Mouse (Mus musculus) liver, postnatal 0 days (tissue): Measurements from ENCODE around the gene Ifitm1. TPM values are rescaled to one million over a fixed set of nuclear protein-coding genes. Genes with fewer than 3 reads are reported as not detected.

Experiments
- ATAC-seq: fragments of 200-750 bp; cut with Nextera tagmentation; 2 replicates; pipeline ENCODE4 v1.8.0; 2017; ENCODE audit warnings: mild to moderate bottlenecking, moderate library complexity
- DNase-seq: peaks from one replicate; pipeline ENCODE4 v3.0.0-alpha.2; 2016
- H3K27ac ChIP-seq: fragments of 300-500 bp; sonication (generic); 2 replicates; pipeline ENCODE4 v1.5.1; 2014; ENCODE audit warnings: antibody characterized with exemption, moderate library complexity, mild to moderate bottlenecking, low read depth
- H3K27me3 ChIP-seq: fragments of 300-500 bp; sonication (generic); 2 replicates; pipeline ENCODE4 v1.6.1; 2014; ENCODE audit warnings: low read length, control low read depth, mixed read lengths; ENCODE audit not compliant: insufficient read depth
- H3K36me3 ChIP-seq: fragments of 300-500 bp; sonication (generic); replicated peaks from 2 replicates; pipeline ENCODE4 v1.6.1; 2014; ENCODE audit warnings: mild to moderate bottlenecking, control low read depth, low read length, moderate library complexity, mixed read lengths; ENCODE audit not compliant: insufficient read depth
- H3K4me1 ChIP-seq: fragments of 300-500 bp; sonication (generic); 2 replicates; pipeline ENCODE4 v1.6.1; 2014; ENCODE audit warnings: antibody characterized with exemption, mild to moderate bottlenecking, control low read depth; ENCODE audit not compliant: insufficient read depth
- H3K4me2 ChIP-seq: fragments of 300-500 bp; sonication (generic); 2 replicates; pipeline ENCODE4 v1.6.1; 2014; ENCODE audit warnings: low read depth, mild to moderate bottlenecking, low read length, moderate library complexity, mixed read lengths
- H3K4me3 ChIP-seq: fragments of 300-500 bp; sonication (generic); 2 replicates; pipeline ENCODE4 v1.5.1; 2014; ENCODE audit warnings: low read depth, low read length
- H3K9ac ChIP-seq: fragments of 300-500 bp; sonication (generic); replicated peaks from 2 replicates; pipeline ENCODE4 v1.6.1; 2014; ENCODE audit warnings: mild to moderate bottlenecking, moderate library complexity
- H3K9me3 ChIP-seq: fragments of 300-500 bp; sonication (generic); 2 replicates; pipeline ENCODE4 v1.6.1; 2016; ENCODE audit warnings: mild to moderate bottlenecking, control low read depth, low read length, mixed read lengths
- CTCF ChIP-seq: sonication (generic); IDR thresholded peaks from 2 replicates; pipeline ENCODE4 v1.5.1; 2016; ENCODE audit warnings: antibody characterized with exemption, low read depth
- EP300 ChIP-seq: IDR thresholded peaks from 2 replicates; pipeline ENCODE4 v1.6.1; 2016; ENCODE audit warnings: antibody characterized with exemption, low read depth, mild to moderate bottlenecking
- WGBS: fragments of 180-500 bp; shearing (Covaris S2); extraction: QIAGEN DNeasy Blood & Tissue Kit; methylation state at CpG from one replicate; pipeline ENCODE4 v1.1.7; 2014; ENCODE audit not compliant: insufficient replicate concordance; 5-methylcytosine and 5-hydroxymethylcytosine counted together
- polyA plus RNA-seq: library from polyadenylated mRNA; unstranded; fragments of >200 nt; fragmentation: Nextera tagmentation; extraction: Ambion mirVana; gene quantifications from 2 replicates; pipeline ENCODE4 v1.2.1, GENCODE M21; 2015

Gene Ifitm1
- polyA plus RNA-seq, 1 experiment from 2014 or later, result 38.6 TPM

- Histone ChIP-seq H3K9me3 (no peaks in the 10 kb centered on the region), H3K4me2 (peak overlapping the region; percentile 59), H3K4me3 (no peak overlapping the region), H3K4me1 (peaks cover 11% of the 10 kb centered on the region), H3K36me3 (peaks cover 2% of the 10 kb centered on the region), H3K27ac (no peak overlapping the region), H3K27me3 (peaks cover 27% of the 10 kb centered on the region), H3K9ac (no peak overlapping the region)
- TF ChIP-seq EP300 (no peak), CTCF (no peak)
- 26% methylated on average over 30 of the region's 30 CpGs for WGBS
- DNase-seq (no peak), ATAC-seq (no peak)
Observed at GRCm38 (mm10) chr7:140923070-140923775, 43.8 kb upstream of the Ifitm1 start.

- Histone ChIP-seq H3K27me3 (peaks cover 18% of the 10 kb centered on the region), H3K4me1 (peaks cover 5% of the 10 kb centered on the region), H3K36me3 (peaks cover 11% of the 10 kb centered on the region; the same call in 1 of the 2 replicates), H3K9ac (no peak overlapping the region), H3K4me3 (no peak overlapping the region), H3K4me2 (no peak overlapping the region), H3K9me3 (no peaks in the 10 kb centered on the region), H3K27ac (no peak overlapping the region)
- DNase-seq (no peak), ATAC-seq (no peak; the same call in 1 of the 2 replicates)
- TF ChIP-seq CTCF, result no peak
- TF ChIP-seq EP300, result no peak
- 70% methylated on average over 6 of the region's 6 CpGs for WGBS
Observed at GRCm38 (mm10) chr7:140927181-140927580, 39.8 kb upstream of the Ifitm1 start.

GRCm38 (mm10) chr7:140938436-140938835 is 28.6 kb upstream of the Ifitm1 start:
- Histone ChIP-seq H3K27ac (no peak overlapping the region), H3K9me3 (no peaks in the 10 kb centered on the region), H3K36me3 (no peaks in the 10 kb centered on the region), H3K4me2 (no peak overlapping the region), H3K4me3 (no peak overlapping the region), H3K9ac (no peak overlapping the region), H3K27me3 (no peaks in the 10 kb centered on the region), H3K4me1 (peaks cover 22% of the 10 kb centered on the region)
- TF ChIP-seq EP300 (no peak), CTCF (peak; percentile 61)
- no peak for ATAC-seq
- WGBS, result 48% methylated on average over 3 of the region's 3 CpGs
- DNase-seq, result no peak

GRCm38 (mm10) chr7:140938896-140939295 is 28.1 kb upstream of the Ifitm1 start:
- H3K4me2 ChIP-seq, result no peak overlapping the region
- no peaks in the 10 kb centered on the region for H3K36me3 ChIP-seq
- TF ChIP-seq EP300 (no peak), CTCF (no peak)
- H3K27me3 ChIP-seq, result no peaks in the 10 kb centered on the region
- no peak for DNase-seq
- no peak for ATAC-seq
- H3K27ac ChIP-seq, result no peak overlapping the region
- peaks cover 22% of the 10 kb centered on the region for H3K4me1 ChIP-seq
- no peaks in the 10 kb centered on the region for H3K9me3 ChIP-seq
- H3K4me3 ChIP-seq, result no peak overlapping the region
- 63% methylated on average over 2 of the region's 2 CpGs for WGBS
- H3K9ac ChIP-seq, result no peak overlapping the region

- no peak for DNase-seq
- Histone ChIP-seq H3K27me3 (no peaks in the 10 kb centered on the region), H3K36me3 (no peaks in the 10 kb centered on the region), H3K4me2 (no peak overlapping the region), H3K9ac (no peak overlapping the region), H3K9me3 (no peaks in the 10 kb centered on the region), H3K4me1 (peaks cover 22% of the 10 kb centered on the region), H3K27ac (no peak overlapping the region), H3K4me3 (no peak overlapping the region)
- TF ChIP-seq EP300, result no peak
- no peak for TF ChIP-seq CTCF
- 58% methylated on average over 8 of the region's 8 CpGs for WGBS
- no peak for ATAC-seq
Observed at GRCm38 (mm10) chr7:140939669-140940171, 27.3 kb upstream of the Ifitm1 start.

GRCm38 (mm10) chr7:140941222-140942051 is 25.6 kb upstream of the Ifitm1 start, which contains the start of gene Pgghg:
Gene Pgghg (plus strand): TSS chr7:140941391.
- H3K27me3 ChIP-seq, result no peaks in the 10 kb centered on the region
- peak; percentile 33; the same call in 1 of the 2 replicates for TF ChIP-seq EP300
- peak; percentile 94 for TF ChIP-seq CTCF
- H3K27ac ChIP-seq, result peak within 1 kb of the TSS; percentile 97
- peaks cover 22% of the 10 kb centered on the region for H3K4me1 ChIP-seq
- DNase-seq, result peak; percentile 92
- peak within 1 kb of the TSS; percentile 75 for H3K9ac ChIP-seq
- peak within 1 kb of the TSS; percentile 66 for H3K4me3 ChIP-seq
- no peaks in the 10 kb centered on the region for H3K9me3 ChIP-seq
- WGBS, result under 1% methylated on average over 33 of the region's 33 CpGs
- H3K36me3 ChIP-seq, result peaks cover 15% of the 10 kb centered on the region; the same call in 1 of the 2 replicates
- peak; percentile 94 for ATAC-seq
- H3K4me2 ChIP-seq, result peak within 1 kb of the TSS; percentile 78
